Mouse (Mus musculus) heart, adult 18-20 months (tissue): ENCODE data around the gene Rtkn. TPM values are rescaled to one million over a fixed set of nuclear protein-coding genes. Genes with fewer than 3 reads are reported as not detected.

Source experiments
- DNase-seq, 2 experiments: peaks; one replicate each; pipeline ENCODE4 v3.0.0; 2021 to 2022; ENCODE audit warnings: mixed read lengths in 1 of 2
- total RNA-seq, 2 experiments: library from RNA; stranded (reverse); gene quantifications; 2 replicates each; pipeline ENCODE4 v1.2.3; 2021

Gene Rtkn
- total RNA-seq, 2 experiments from 2014 or later = 3.5 to 5.9 TPM

DNA sequence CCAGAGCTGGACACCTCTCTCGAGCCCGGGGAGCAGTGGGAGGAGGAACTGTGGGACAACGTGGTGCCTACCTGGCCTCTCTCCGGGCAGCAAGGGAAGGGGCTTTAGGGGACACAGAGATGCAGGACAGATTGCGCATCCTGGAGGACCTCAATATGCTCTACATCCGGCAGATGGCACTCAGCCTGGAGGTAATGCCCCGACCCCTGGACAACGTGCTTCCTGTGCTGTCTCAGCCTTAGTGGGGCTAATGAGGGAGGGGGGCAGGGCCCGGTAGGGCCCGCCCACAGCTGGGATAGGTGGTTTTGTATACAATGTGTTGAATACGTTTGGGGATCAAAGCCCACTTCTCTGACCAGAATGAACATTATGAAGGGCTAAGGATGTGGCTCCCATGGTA is 2.8 kb downstream of the Rtkn start:
- DNase-seq = peak in 1 of 2 experiments; percentile 38

DNA sequence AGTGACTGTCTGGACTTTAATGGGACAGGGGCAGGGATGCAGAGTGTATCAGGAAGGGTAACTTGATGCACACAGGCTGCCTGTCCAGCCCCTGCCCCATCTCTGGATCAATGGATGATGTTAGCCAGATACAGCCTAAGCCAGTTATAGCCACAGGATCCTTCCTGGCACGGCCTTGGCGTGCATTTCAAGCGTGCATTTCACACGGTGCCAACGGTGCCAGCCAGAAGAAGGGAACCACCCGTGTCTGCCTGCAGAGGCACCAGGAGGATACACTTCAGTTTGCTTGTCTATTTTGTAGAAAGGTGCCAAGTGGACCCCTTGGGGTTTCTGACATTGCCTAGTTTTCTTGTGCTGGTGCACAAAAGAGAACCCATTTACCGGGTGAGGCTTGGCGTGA is 4.8 kb downstream of the Rtkn start:
- DNase-seq = no peak

DNA sequence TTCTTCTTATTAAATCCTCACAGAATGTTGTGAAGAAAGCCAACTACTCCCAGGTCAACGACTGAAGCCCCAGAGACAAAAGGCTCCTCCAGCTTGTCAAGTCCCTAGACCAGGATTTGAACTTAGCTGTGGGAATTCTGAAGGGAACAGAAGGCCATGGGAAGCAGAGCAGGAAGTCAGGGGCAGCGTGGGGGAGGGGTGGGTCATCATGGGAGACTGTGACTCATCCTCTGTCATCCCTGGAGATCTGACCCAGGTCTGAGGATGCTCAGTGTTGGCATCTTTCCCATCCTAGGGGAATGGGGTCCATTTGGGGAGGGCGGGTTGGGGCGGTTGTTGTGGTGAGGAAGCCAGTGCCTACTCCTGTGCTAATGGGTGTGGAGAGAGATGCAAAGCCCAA is 6.4 kb downstream of the Rtkn start:
- DNase-seq = peak in 1 of 2 experiments; percentile 38

DNA sequence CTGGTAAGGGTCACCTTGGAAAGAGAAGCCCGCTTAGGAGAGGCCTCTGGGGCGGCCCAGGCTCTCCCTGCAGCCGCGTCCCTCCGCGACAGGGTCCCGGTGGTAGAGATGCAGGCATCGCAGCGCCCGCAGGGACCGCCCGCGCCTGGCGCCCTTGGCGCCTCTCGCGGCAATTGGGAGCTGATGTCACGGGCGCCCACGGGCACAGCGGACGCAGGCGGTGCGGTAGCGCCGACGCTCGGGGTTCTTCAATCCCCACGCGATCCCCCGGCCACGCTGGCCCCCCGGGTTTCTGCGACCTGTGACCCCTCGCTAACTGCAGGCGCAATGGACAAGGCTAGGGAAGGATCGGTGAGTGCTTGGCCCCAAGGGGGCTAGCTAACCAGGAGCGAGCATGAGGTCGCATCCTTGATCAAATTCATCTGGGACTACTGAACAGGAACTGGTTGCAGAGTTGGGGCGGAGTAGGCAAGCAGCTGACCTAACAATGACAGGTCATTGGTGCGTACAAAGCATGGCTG is 7.0 kb downstream of the Rtkn start:
- peak in 1 of 2 experiments; percentile 33 for DNase-seq

DNA sequence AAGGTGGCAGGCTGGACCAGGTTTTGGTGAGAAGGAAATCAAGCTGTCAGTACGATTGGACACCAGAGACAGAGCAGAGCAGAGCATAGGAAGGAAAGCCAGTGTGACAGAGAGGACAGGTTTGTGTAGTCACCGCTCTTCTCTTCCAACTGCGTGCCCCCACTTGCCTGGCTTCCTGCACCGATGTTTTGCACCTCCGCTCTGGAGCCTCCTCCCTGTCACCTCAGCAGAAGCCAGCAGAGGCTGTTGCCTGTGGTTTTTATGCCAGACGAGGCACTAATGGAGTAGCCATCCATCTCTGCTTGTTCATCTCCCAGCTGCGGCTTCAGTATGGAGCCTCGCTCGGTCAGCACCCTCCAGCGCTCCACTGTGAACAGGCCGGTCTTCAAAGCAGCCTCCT is 7.6 kb downstream of the Rtkn start:
- DNase-seq = no peak

DNA sequence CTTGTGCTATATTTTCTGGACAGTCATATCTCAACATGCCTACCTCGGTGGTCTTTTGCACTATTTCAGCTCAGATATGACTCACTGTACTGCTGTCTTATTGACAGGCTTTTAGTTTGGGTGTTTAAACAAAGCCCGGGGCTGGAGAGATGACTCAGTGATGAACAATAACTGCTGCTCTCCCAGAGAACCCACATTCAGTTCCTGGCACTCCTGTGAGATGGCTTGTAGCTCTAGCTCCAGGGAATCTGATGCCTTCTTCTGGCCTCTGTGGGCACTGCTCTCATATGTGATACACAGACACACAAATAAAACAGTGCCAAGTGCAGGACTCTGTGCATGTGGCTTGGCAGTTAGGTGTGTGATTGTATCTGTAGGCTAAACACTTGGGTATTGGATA is 9.9 kb downstream of the Rtkn start:
- DNase-seq = no peak

DNA sequence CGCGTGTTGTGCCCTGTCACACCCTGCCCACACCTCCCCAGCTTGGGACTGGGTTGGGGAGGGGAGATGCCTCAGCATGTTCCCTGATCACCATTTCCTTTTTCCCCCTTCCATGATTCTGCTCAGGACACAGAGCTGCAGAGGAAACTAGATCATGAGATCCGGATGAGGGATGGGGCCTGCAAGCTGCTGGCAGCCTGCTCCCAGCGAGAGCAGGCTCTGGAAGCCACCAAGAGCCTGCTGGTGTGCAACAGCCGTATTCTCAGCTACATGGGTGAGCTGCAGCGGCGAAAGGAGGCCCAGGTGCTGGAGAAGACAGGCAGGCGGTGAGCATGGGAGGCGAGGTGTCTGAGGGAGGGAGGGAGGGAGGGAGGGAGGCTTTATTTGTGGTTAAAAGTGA is 10.5 kb downstream of the Rtkn start:
- no peak for DNase-seq

DNA sequence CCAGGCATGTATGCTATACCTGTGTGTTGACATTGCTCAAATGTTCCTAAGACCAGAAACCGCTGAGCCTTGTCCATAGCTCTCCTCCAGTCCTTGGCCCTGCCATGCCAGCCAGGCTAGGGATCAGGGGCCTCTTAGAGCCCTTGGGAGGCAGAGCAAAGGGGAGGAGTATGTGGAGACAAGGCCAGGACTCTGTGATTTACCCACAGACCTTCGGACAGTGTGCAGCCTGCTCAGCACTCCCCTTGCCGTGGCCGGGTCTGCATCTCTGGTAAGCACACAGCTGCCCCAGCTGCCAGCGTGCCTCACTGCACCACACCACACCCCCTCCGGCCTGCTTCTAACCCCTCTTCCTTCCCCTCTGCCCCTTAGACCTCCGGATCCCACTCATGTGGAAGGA is 12.0 kb downstream of the Rtkn start:
- no peak for DNase-seq

DNA sequence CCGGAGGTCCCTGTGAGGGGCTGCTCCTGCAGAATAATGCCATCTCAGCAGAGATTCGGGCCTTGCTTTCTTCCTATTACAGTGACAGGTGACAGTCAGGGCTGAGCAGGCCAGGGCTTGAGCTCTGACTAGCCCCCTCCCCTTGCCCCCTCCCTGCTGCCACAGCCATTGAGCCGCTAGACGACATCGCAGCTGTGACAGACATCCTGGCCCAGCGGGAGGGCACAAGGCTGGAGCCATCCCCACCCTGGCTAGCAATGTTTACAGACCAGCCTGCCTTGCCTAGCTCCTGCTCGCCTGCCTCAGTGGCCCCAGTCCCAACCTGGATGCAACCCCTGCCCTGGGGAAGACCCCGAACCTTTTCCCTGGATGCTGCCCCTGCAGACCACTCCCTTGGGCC is 16.5 kb downstream of the Rtkn start:
- no peak for DNase-seq

DNA sequence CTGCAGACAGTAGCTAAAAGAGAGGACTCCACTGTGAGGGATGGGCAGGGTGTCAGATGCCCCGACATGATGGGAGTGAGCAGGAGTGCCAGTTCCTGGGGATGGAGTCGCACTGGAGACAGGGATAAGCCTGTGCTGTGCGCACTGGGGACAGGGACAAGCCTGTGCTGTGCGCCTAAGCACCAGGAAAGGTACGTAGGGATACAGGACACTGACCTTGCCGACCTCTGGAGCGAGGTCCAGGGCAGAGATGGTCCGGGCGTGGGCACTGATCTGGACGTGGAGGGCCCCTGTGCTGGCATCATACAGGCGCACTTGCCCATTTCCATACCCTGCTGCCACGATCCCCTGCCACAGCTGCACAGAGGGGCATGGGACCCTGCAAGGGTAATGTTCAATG is 17.8 kb downstream of the Rtkn start:
- DNase-seq = no peak

DNA sequence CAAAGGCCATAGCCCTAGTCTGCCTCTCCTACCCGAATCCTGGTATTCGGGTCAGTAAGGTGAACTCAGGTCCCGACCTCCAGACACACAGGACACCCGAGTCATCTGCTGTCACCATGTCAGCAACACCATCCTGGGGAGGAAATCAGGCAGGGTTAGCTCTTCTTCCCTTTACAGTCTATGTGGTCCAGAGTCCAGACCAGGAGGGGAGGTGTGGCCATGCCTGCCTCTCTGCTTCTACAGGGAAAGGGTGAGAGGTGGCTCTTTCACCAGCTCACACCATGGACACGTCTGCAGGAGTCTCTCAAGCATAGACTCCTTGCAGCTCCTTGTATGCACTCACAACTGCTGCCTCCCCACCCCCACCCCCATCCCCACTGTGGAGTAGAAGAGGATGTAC is 18.2 kb downstream of the Rtkn start:
- DNase-seq = no peak

DNA sequence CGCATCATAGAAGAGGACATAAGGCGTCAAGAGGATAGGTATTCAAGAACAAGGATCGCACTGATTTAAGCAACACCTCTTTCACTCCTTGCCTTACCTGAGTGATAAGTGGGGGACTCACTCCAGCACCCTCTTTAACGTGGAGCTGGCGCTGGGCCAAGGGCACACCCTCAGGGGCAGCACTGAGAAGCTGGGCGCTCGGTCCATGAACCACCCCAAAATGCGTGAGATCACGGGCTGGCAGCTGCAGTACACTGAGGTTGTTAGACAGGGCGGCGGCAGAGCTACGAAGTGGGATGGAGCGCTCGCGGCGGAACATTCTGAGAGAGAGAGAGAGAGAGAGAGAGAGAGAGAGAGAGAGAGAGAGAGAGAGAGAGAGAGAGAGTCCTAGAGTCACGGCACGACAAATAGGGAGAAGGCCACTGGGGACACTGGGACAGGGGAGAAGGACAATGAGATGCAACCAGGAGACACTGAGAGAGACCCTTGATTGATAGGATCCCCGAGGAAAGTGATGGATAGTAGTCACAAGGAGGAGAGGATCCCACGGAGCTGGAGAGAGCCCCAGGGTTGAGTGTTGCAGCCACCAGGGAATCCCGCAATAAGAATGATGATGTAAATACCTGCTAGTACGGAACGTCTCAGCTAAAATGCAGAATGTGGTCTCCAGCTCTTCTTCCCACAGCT is 20.4 kb downstream of the Rtkn start:
- peak in 1 of 2 experiments; percentile 28 for DNase-seq

DNA sequence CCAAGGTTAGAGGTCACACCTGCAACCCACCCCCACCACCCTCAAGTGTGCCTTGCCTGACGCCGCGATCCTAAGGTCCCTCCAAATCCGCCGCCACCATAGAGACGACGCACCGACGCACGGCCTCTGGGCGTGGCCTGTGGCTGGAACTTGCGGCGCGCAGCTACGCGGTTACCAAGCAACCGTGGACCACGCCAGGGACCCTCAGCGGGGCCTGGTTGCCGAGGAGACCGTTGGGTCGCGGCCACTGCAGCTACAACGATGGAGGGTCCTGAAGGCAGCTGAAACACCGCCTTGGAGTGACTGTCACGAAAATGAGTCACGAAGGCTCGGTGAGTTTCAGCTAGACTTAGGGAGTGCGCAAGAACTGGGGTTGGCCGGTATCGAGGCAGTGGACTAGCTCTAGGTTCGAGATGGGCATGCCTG is 21.0 kb downstream of the Rtkn start, which contains the start of the genes Wdr54 and 1700003E16Rik:
Gene Wdr54 (minus strand): TSS at position 139 of the 426 bp plus-strand sequence.
Gene 1700003E16Rik (plus strand): TSS at position 146 of the 426 bp plus-strand sequence.
- DNase-seq = peak; percentile 66 to 79

DNA sequence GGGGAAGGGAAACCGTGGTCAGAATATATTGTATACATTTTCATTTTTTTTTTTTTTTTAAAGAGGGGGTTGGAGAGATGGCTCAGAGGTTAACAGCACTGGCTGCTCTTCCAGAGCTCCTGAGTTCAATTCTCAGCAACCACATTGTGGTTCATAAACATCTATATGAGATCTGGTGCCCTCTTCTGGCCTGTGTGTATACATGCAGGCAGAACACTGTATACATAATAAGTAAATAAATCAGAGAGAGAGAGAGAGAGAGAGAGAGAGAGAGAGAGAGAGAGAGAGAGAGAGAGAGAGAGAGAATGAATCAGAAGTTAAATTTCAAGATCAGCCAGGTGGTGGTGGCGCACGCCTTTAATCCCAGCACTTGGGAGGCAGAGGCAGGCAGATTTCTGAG is 24.2 kb downstream of the Rtkn start:
- DNase-seq = peak; percentile 33 to 60

DNA sequence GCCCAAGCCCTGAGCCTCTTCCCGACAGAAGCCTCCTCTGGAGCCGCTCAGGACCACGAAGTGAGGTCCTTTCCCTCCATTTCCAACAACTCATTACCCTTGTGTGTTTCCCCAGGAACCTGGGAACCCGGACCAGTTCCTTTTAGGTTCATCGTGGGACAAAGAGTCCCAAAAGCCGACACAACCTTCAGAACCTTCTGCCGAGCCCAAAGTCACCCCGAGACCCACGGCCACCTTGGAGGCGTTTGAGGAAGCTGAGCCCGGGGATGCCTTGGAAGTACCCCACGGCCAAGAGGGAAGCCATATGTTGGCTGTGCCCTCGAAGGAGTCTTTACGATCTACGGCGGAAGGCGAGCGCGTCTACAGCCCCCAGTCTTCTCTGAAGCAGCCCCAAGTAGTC is 26.2 kb downstream of the Rtkn start:
- no peak for DNase-seq

DNA sequence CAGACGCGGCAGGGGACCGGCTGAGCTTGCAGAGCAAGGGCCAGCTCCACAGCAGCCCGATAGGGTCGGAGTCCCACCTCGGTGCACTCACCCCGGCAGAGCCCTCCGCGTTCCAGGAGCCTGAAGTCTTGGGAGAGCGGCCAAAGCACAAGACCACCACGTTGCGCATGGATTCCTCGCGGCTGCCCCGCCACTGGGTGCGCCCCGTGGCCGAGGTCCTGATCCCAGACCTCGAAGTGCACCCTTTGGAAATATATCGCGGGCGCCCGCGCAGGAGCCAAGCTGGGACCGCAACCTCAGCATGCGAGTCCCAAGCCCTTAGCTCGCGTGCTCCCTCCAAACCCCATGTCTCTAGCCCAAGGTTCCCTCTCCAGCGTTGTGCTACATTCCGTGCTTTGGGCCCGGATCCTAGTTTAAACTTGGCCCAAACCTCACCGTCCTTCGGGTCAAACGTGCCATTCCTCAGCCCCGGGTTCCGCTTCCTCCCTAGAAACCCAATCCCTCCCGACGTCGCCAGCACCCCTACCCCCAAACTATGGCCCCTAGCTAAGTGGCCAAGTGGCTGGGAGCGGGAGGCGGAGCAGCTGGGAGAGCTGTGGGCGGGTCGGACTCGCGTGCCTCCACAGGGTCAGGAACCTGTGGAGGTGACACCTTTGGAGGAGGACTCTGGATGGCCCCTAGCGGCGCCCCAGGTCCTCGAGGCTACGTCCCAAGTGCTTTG is 26.8 kb downstream of the Rtkn start:
- DNase-seq = peak; percentile 57 to 62

DNA sequence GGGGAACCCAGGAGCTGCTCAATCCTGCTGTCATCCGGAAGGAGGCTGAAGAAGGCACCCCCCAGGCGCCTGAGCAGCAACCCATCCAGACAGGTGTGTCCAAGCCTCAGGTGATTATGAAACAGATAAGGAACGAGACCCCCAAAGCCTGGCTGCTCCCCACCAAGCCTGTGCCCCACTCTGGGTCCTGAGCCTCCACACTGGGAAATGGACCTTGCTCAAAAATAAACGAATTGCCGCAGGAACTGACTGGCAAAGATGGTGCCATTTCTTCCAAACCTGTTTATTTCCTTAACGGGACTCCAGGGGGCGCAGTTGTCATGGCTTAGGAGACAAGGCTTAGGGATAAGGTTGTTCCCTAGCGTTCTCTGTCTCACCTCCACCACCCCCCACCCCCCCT is 27.4 kb downstream of the Rtkn start:
- peak; percentile 44 to 71 for DNase-seq

DNA sequence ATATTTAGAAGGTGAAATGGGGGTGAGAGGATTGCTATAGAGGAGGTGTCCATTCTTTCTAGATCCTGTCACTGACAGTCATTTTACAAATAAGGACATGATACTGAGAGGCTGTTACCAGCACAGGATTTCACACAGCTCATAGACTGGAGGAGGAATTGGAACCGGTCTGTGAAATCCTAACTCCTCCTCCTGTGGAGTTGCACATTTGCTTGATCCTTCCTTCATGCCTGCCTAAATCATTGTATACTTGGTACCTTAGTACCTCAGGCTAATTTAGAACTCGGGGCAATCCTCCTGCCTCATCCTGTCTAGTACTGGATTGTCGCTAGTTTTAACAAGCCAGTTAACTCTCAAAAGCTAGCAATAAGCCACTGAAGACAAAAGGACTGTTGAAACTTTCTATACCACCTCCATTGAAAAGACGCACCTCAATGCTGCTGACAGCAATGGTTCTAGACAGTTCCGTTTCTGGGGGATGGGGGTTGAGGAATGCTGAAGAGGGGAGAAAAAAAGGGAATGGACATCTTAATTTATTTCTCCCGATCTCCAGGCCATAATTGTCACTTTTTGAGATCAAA is 29.9 kb downstream of the Rtkn start:
- DNase-seq = no peak

DNA sequence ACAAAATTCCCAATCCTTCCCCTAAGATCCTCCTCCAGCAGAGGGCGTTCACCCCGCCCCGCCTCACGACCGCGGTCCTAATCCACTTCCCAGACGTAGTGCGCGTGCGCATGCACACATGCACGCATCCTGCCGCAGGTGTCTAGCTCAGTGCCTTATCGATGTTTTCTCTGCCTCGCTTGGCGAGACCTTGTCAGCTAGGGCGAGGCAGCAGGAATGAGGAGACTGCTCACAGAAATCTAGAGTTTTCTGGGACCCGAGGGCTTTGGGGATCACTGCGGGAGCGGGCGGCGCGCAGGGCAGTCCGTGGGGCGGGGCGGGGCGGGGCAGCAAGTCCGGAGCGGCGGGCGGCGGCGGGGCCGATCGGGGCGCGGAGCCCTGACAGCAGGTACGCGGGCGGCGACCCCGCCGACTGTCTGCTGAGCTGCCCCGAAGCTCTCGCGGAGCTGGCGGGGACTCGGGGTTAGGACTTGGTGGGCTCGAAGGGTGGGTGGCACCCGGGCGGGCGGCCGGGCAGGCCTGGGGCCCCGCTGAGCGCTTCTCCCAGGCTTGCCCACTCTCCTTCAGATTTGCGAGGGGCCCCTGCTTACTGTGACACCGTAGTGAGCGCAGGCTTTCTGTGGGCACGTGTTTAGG is 30.5 kb downstream of the Rtkn start, which contains the start of gene Dctn1:
Gene Dctn1 (plus strand): TSS at position 314 of the 636 bp plus-strand sequence.
- DNase-seq = peak; percentile 96 to 98

DNA sequence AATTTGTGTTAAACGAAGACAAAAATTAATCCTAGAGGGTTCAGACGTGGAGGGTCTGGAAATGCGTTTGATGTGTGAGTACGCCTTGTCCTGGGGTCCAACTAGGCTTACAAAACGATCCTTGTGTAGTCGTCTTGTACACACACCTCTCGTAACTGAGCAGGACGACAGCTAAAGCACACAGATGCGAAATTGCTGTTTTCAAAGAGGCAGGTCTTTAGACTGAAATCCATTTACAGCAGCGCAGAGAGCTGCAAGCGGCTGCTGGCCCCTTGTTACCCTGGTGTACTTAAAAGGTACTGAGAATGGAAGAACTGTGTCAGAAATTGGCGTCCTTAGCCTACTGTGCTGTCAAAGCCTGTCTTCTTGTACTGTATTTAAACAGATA is 31.0 kb downstream of the Rtkn start:
- DNase-seq = no peak

DNA sequence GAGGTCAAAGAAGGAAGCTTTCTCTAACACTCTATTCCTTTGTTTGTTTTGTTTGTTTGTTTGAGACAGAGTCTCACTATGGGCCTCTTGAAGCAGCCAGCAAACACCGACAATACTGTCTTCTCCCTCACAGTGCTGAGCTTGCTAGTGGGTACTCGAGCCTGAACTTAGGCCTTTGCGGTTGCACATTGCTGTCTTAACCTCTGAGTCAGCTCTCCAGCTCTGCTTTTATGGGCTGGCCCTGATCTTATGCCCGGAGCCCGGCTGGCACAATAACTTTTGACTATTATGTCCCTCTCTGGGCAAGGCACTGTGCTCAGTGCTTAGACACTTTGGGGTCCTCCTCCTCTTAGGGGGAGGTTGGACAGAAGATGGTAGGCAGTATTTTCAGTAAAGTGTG is 34.6 kb downstream of the Rtkn start:
- DNase-seq = no peak

DNA sequence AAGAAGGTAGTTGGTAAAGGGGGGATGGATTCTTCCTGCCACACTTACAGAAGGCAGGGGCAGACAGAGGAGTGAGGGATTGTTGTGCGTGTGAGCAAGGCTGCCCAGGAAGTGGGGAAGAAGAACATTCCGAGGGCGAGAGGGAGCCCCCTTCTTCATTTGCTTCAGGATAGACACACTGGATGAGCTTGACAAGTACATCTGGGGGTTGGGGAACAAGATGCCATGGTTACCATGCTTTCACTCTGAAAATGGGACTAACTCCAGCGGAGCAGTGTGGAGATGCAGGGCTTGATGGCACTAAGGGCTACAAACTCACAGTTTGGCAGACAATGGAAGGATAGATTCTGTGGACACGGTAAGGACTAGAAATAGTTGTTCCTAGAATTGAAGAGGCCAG is 35.8 kb downstream of the Rtkn start:
- no peak for DNase-seq
